In the genomic region with DNA sequence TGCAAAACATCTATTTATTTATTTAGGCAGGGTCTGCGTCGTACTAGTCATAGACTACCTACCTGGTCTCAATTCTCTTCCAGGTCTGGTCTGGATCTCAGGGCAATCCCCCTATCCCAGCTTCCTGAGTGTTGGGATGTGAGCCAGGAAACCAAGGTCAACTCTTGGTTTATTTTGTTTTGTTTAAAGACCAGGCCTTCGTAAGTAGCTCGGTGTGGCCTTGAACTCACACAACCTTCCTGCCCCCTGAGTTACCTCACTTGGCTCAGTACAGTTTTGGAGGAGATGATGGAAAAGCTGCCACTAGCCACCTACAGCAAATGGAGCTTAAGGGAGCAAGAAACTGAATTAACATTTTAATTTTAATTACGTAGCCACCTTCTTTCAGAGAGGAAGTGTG, we compare ENCODE assay signal across 21 mouse cellular contexts. TPM values are rescaled to one million over a fixed set of nuclear protein-coding genes. Genes with fewer than 3 reads are reported as not detected.
"Had no signal": no experiment of that assay in that cellular context is flagged by ENCODE, and none has a peak within 500 bp of the region (broad histone marks: within the 10 kb centered on the region; RNA-seq: fewer than 3 reads in every experiment).

No protein-coding gene starts in this region.

- ATAC-seq: lung, postnatal 0 days; midbrain, embryonic 13.5 days; midbrain, embryonic 15.5 days had no signal

- H3K36me3 ChIP-seq: midbrain, embryonic 13.5 days; midbrain, embryonic 15.5 days had no signal

- H3K4me1 ChIP-seq: lung, embryonic 15.5 days; midbrain, embryonic 13.5 days; midbrain, embryonic 15.5 days; neural tube, embryonic 12.5 days; stomach, embryonic 15.5 days had no signal

- DNase-seq: lung, adult 2 months; lung, postnatal 14 days; lung, postnatal 36 days; right cerebral cortex, postnatal 14 days; thymus, adult 2 months; thymus, postnatal 25 days; thymus, postnatal 4 days had no signal

- H3K4me3 ChIP-seq: lung, embryonic 15.5 days; megakaryocyte, embryonic 14.5 days; midbrain, embryonic 13.5 days; midbrain, embryonic 15.5 days; neural tube, embryonic 12.5 days; stomach, embryonic 15.5 days had no signal

- H3K27ac ChIP-seq: lung, embryonic 15.5 days; macrophage; midbrain, embryonic 13.5 days; midbrain, embryonic 15.5 days; neural tube, embryonic 12.5 days; stomach, embryonic 15.5 days; stomach, postnatal 0 days had no signal

- H3K27me3 ChIP-seq: lung, embryonic 15.5 days; megakaryocyte, embryonic 14.5 days; midbrain, embryonic 13.5 days; midbrain, embryonic 15.5 days; neural tube, embryonic 12.5 days; stomach, embryonic 15.5 days had no signal

- H3K4me2 ChIP-seq: lung, embryonic 15.5 days; midbrain, embryonic 11.5 days; midbrain, embryonic 13.5 days; midbrain, embryonic 15.5 days; neural tube, embryonic 12.5 days; stomach, embryonic 15.5 days had no signal

- H3K9ac ChIP-seq: lung, embryonic 15.5 days; midbrain, embryonic 13.5 days; midbrain, embryonic 15.5 days; neural tube, embryonic 12.5 days; stomach, embryonic 15.5 days had no signal

- H3K9me3 ChIP-seq: lung, embryonic 15.5 days; stomach, embryonic 15.5 days had no signal

RNA-seq across cellular contexts. Expression of gene 9130230L23Rik, which starts 24.1 kb away (rescaled TPM):
- total RNA-seq: megakaryocyte progenitor cell, adult 5-6 weeks; midbrain, postnatal 0 days; monocyte, adult 5-6 weeks had no signal
- polyA plus RNA-seq: macrophage; midbrain, embryonic 11.5 days; midbrain, embryonic 15.5 days; midbrain, postnatal 0 days; neural tube, embryonic 14.5 days had no signal
